Mouse (Mus musculus): Measurements from ENCODE around the gene Wfs1.
A peak's percentile ranks its signal among the peaks of the same experiment; 100 is the strongest.
"Not testable (repeated sequence)": the region's sequence is repeated elsewhere in the genome, so short reads cannot be mapped to it uniquely, and the experiment has no call there.

Wfs1 gene

DNA sequence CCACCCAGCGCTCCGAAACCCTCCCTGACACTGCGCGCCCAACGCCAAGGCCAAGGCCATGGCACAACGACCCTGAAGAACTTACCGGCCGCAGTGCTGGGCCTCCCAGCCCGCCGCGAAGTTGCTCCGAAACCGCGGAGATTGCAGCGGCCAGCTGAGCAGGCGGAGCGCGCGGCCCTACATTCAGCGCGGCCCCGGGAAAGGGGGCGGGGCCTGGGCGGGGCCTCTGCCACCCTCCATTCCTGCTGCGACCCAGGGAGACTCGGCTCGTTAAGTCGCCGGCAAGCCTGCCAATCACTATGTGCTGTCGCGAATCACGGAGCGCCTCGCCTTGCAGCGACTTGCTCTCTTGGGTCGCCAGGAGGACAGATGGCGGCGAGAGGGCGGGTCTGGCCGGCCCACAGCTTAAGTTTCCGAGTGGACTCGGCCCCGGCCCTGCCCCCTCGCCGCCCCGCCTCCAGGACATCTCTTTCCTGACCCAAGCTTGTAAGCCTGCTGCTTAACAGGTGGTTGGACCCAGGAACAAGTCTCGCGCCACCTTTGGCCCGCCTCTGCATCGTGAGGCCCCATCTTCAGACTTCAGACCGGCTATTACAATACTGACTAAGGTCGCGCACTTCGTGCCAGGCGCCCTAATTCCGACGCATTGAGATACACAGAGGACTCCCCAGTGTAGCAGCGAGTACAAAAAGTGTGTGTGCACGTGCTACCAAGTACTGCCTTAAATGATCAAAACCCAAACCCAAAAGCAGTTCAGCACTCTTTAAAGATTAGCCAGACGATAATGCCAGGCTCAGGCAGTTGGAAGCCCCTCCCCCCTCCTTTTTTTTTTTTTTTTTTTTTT, at the start of gene Wfs1:
Gene Wfs1 (minus strand): TSS at position 425 of the 844 bp plus-strand sequence.
- DNase-seq (ENCODE audit: low spot score) = peak; percentile 83

GRCm38 (mm10) chr5:37036884-37037283, 47.9 kb upstream of the Wfs1 start:
- DNase-seq (ENCODE audit: low spot score) = no peak

DNA sequence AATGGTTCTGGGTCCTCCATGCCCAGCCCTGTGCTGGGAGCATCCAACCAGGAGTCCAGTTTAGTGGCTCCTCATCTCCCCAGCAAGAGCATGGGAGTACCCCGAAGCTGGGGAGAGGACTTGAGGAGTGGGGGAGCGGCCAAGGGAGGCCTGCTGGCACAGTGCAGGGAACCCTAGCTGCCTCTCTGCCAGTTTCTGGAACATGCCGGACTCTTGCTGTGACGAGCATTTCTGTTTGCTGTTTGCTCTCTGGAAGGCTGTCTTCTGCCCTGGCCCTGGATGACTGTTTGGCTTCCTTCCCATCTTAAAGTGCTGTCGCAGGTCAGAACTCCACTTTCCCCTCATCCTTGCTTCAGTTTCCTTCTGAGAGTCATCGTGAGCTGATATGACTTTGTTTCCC, 46.9 kb upstream of the Wfs1 start:
- DNase-seq (ENCODE audit: low spot score) = no peak

GRCm38 (mm10) chr5:37035192-37035591, 46.2 kb upstream of the Wfs1 start:
- no peak for DNase-seq (ENCODE audit: low spot score)

GRCm38 (mm10) chr5:37030753-37031152, 41.7 kb upstream of the Wfs1 start:
- DNase-seq (ENCODE audit: low spot score) = no peak

DNA sequence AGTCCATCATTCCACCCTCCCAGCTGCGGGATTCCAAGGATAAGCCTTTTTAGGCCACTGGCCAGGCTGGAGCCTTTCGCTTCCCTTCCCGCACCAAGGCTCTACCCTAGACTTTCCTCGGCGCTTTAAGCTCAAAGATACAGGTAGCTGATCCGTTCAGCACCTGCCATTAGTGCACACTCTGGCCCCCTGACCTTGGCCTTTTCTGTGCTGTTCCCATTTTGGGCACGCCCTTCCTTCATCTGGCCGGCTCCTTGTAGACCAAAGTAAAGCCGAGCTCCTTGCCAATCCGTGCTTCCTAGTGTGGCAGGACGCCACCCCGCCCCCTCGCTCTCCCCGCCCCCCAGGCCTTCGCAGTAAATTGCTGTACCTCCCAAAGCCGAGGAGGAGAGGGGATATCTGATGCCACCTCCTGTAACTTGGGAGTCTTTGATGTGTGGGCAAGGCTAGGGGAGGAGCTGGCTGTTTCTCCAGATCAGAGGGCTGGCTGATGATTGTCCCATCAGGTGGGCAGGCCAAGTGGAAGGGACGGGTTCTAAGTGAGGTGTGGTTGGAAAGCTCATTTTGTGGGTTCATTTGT, 40.4 kb upstream of the Wfs1 start:
- no peak for DNase-seq (ENCODE audit: low spot score)

DNA sequence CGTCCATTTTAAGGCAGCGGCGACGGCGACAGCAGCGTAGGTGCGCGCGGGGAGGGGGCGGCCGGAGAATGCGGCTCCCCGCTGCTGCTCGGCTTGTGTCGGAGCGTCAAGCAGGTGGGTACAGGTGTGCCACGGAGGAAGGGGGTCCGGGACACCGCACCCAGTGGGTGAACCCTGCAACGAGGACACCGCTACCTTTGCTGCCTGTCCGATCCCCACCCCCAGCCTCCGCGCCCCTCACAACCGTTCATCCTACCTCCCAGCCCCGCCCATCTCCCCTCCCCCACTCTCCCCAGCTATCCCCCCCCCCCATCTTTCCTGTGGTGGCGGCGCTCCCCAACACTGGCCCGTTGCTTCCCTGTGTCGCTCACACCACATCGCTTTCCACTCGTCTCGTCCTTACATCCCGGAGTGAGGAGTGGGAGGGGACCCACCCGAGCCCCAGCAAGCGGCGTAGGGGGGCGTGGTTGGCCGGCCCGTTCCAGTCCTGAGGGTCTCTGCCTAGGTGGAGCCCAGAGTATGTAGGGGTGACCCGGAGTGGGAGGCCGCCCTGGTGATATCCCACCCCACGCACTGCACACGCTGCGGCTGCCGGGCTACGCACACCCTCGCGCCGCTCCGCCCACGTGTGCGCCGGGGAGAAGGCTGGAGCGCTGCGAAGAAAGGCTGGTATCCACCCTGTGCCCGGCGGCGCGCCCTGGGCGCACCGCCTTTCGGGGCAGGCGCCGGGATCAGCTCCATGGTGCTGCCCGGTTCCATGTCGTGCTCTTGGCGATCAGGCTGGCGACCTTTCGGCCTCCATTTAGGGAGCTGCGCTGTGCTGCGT, 39.7 kb upstream of the Wfs1 start:
- DNase-seq (ENCODE audit: low spot score) = no peak

DNA sequence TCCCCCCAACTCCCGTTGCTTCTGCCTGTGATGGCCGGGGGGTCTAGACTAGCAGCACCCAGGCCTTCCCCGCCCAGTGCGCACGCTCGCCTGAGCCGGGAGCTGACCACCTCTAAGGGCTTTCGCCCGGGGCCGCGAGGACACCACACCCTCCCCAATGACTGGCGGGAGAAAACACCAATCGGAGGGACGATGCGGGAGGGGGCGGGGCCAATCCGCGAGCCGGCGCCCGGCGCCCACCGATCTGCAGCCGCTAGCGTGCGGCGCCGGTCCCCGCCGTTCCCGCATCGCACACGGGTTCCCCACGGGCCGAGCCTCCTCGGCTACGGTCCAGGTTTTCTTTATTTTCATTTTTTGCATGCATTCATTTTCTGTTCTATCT, 39.1 kb upstream of the Wfs1 start:
- DNase-seq (ENCODE audit: low spot score) = peak; percentile 50

DNA sequence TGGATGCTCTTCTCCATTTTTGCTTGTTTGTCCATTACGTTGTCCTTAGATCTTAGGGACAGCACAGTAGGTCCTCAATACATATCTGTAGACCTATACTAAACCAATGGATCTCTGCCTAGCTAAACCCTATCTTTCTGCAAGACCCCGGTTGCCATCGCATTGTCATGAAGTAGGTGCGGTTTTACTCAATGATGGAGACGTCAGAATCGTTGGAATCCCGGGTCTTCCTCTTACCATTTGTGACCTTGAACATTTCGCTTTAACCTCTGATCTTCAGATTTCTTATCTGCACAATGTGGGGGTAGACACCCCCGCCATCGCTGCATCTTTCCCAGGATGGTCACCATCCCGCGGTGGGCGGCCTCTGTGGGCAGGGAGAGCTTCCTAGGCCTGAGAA, 38.7 kb upstream of the Wfs1 start:
- no peak for DNase-seq (ENCODE audit: low spot score)

DNA sequence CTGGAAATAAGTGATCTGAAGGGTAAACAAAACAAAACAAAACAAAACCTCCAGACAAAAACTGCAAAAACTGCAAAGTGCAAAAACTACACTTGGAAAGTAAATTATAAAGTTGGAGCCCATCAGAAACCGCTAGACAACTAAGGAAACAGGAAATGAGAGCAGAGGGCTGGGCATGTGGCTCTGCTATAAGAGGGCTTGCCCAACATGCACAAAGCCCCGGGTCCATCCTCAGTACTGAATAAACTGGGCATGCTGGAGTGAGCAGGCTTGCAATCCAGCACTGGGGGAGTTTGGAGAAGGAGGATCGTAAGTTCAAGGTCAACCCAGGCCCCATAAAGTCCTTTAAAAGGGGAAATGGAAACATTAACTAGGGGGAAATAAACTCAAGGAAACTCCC, 28.2 kb upstream of the Wfs1 start:
- no peak for DNase-seq (ENCODE audit: low spot score)

GRCm38 (mm10) chr5:37015612-37016310, 26.8 kb upstream of the Wfs1 start:
- no peak for DNase-seq (ENCODE audit: low spot score)

GRCm38 (mm10) chr5:37010666-37011317, 21.8 kb upstream of the Wfs1 start:
- DNase-seq (ENCODE audit: low spot score) = peak; percentile 42

DNA sequence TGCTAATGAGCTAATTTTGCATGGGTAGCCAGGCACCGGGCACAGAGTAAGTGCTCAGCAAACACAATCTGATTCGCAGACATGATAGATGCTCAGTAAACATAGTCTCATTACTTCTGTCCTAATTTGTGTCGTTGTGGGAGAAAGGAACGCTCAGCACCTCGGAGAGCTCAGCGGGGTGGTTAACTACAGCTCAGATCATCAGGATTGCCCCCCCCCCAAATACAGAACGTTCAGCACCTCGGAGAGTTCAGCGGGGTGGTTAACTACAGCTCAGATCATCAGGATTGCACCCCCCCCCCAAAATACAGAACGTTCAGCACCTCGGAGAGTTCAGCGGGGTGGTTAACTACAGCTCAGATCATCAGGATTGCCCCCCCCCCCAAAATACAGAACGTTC, 20.8 kb upstream of the Wfs1 start:
- DNase-seq (ENCODE audit: low spot score) = not testable (repeated sequence)

DNA sequence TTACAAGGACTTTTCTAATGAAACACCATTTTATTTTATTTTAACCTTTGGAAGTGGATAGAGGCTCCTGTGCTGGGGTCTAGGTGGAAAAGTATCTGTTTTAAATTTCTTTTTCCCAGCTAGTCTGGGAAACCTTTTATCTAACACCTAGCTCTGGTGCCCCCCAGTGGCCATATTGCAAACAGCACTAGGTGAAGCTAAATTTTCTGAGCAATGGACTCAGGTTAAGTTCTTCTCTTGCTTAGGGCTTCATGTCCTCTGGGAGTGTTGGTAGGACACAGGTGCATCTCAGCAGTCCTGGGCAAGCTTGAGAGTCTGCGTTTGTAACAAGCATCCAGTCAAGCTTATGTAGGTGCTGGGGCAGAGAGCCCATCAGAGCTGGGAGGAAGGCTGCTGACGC, 13.0 kb upstream of the Wfs1 start:
- peak; percentile 76 for DNase-seq (ENCODE audit: low spot score)

DNA sequence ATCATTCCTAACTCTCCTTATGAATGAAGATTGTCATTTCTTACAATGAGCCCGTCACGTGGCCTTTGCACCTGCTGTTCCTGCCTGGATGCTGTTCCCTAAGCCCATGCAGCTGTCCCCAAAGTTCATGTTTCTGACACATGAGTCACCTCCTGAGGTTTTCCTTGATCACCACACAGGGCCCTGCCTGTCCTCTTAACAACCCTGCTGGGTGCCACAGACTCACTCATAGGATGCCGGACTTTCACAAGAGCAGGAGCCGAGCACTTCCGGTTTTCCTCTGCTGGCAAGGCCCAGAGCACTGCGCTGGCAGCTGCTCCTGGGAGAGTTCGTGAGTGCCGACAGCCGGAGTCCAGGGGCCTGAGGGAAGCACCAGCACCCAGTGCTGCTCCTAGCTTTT, 12.0 kb upstream of the Wfs1 start:
- DNase-seq (ENCODE audit: low spot score) = no peak

- DNase-seq (ENCODE audit: low spot score) = no peak
These were observed 9.0 kb upstream of the Wfs1 start for GRCm38 (mm10) chr5:36997996-36998395.

DNA sequence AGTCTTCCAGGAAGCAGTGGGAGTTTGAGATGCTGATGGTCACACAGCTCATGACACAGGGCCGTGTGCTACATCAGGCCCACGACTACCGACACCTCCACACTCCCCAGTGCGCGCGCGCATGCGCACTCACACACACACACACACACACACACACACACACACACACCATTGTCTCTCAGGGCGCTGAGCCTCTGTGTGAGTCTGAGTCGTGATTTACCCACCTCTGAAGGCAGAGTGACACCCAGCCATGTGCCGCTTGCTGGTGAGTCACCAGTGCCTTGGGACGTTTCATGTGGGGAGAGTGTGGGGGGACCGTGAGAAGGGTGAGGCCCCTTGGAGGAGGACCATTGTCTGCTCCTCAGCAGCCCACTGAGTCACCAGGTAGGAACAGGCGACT, 7.4 kb upstream of the Wfs1 start:
- DNase-seq (ENCODE audit: low spot score) = no peak

DNA sequence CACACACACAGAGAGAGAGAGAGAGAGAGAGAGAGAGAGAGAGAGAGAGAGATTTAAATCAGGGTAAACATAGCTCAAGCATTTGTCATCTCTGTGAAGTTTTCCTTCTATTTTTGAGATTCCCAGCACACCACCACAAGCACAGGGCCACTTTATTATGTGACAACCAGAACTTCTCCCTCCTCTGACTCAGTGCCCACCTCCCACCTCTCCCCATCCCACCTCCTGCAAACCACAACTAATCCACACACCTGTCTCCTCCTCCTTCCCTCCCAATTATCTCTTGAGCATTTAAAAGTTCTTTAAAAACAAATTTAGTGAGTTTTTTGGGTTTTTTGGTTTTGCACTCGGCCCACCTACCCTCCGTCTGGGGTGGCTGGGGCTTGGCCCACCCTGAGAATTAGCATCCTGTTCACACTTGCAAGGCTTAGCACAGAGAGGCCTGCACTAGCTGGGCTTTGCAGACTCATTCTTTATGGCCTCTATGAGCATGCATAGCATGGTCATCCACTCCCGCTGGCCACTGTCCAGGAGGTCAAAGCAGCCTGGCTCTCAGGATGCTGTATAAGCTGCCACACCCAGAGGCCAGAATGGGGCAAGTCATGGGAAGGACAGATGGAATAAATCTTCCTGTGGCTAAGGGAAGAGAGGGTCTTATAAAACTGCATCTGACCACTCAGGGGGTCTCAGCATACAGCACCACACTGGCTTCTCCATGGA, 1.8 kb upstream of the Wfs1 start:
- no peak for DNase-seq (ENCODE audit: low spot score)

GRCm38 (mm10) chr5:36990196-36990595, 1.2 kb upstream of the Wfs1 start:
- DNase-seq (ENCODE audit: low spot score) = no peak

DNA sequence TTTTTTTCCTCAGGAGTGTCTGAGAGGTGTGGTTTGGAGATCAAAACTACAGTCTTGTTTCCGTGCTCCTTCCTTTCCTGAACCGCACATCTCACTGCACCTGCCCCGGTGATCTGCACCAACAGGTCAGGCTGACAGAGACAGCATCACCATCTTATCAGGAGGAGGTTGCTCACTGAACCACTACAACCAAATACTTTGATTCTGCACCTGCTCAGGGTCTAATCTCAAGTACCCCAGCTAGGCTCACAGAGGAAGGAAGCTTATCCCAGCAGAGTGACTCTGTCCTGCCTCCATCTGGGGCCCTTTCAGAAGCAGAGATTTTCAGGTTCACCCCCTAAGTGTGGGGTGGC, 596 bp upstream of the Wfs1 start:
- no peak for DNase-seq (ENCODE audit: low spot score)

GRCm38 (mm10) chr5:36988124-36988780, 753 bp downstream of the Wfs1 start:
- no peak for DNase-seq (ENCODE audit: low spot score)
